In genomic region chr10:20662951-20663350, GRCm38 (mm10) we compare ENCODE assay signal across 13 mouse cellular contexts.
DNase-seq lines count a peak whose midpoint lies in the region; TF ChIP-seq lines count a peak whose summit lies in the region.
"Had no signal": no experiment of that assay in that cellular context is flagged by ENCODE, and none has a peak within 500 bp of the region (broad histone marks: within the 10 kb centered on the region; RNA-seq: fewer than 3 reads in every experiment).

No protein-coding gene starts in this region.

- H3K4me3 ChIP-seq in CH12.LX (replicated peaks in 1 of 3; ENCODE audit: low read depth in 2 of 3, low read length in 2 of 3, poor library complexity in 1 of 3), result no peak overlapping the region
- H3K4me3 ChIP-seq: embryonic facial prominence, embryonic 13.5 days; midbrain, embryonic 15.5 days; neural tube, embryonic 12.5 days had no signal

- TF ChIP-seq CTCF in CH12.LX (conservative IDR thresholded peaks at IDR 0.05 in 1 of 2, IDR thresholded peaks at IDR 0.05 in 1 of 2; ENCODE audit: low read depth in 2 of 2, low read length in 2 of 2), result no peak

- TF ChIP-seq POLR2A in CH12.LX (IDR thresholded peaks at IDR 0.05; ENCODE audit: low read depth, low read length), result no peak

- H3K9ac ChIP-seq in CH12.LX (ENCODE audit: insufficient read depth, low read depth), result no peak overlapping the region
- H3K9ac ChIP-seq: embryonic facial prominence, embryonic 13.5 days; midbrain, embryonic 15.5 days; neural tube, embryonic 12.5 days had no signal

- dilution Hi-C loops in CH12.LX (cut with MboI; ENCODE audit: extremely low pct_ligation_motif_present, extremely low pct_unique_long_range_greater_than_20kb, low sequenced_read_pairs), result no loop called here

- in situ Hi-C loops in CH12.LX (cut with MboI; ENCODE audit: low pct_ligation_motif_present, low pct_unique_long_range_greater_than_20kb, low sequenced_read_pairs), result no loop called here

- TF ChIP-seq EP300 in CH12.LX (IDR thresholded peaks at IDR 0.05; ENCODE audit: low read length), result no peak

- DNase-seq in A20 (ENCODE audit: low read depth, low spot score) (peak; percentile 71), CH12.LX (ENCODE audit: extremely low read depth) (peak; percentile 3)
- DNase-seq in kidney, adult 8-10 months, result peak; percentile 13 to 18
- peak; percentile 42 to 65 for DNase-seq in kidney, postnatal 4 days
- DNase-seq in urinary bladder, postnatal 25 days (ENCODE audit: low spot score), result no peak
- no peak for DNase-seq in right cerebral cortex, postnatal 4 days
- no peak for DNase-seq in cerebellum, postnatal 4 days (ENCODE audit: low spot score in 2 of 2)
- DNase-seq: cerebellum, adult 8-10 months; lung, postnatal 10 days; thymus, adult 2 months had no signal

- TF ChIP-seq RAD21 in CH12.LX (IDR thresholded peaks at IDR 0.05; ENCODE audit: low read depth, low read length), result no peak

- H3K27ac ChIP-seq in CH12.LX (ENCODE audit: insufficient read depth, low read depth), result no peak overlapping the region
- H3K27ac ChIP-seq: embryonic facial prominence, embryonic 13.5 days; midbrain, embryonic 15.5 days; neural tube, embryonic 12.5 days had no signal

- no peaks in the 10 kb centered on the region for H3K27me3 ChIP-seq in CH12.LX (replicated peaks)
- H3K27me3 ChIP-seq: embryonic facial prominence, embryonic 13.5 days; midbrain, embryonic 15.5 days; neural tube, embryonic 12.5 days had no signal

- peak overlapping the region; percentile 51; the same call in 1 of the 2 replicates for H3K4me2 ChIP-seq in CH12.LX (ENCODE audit: insufficient read depth, low read depth, poor library complexity, severe bottlenecking)
- H3K4me2 ChIP-seq: embryonic facial prominence, embryonic 13.5 days; midbrain, embryonic 15.5 days; neural tube, embryonic 12.5 days had no signal

- no peaks in the 10 kb centered on the region for H3K36me3 ChIP-seq in CH12.LX (replicated peaks in 1 of 2; ENCODE audit: control insufficient read depth in 1 of 2, insufficient read depth in 1 of 2, low read length in 1 of 2)
- H3K36me3 ChIP-seq: embryonic facial prominence, embryonic 13.5 days; midbrain, embryonic 15.5 days; neural tube, embryonic 12.5 days had no signal

- no peaks in the 10 kb centered on the region for H3K79me2 ChIP-seq in CH12.LX (replicated peaks; ENCODE audit: control insufficient read depth, extremely low read depth, insufficient read depth, poor library complexity, severe bottlenecking)

- no peaks in the 10 kb centered on the region for H3K9me3 ChIP-seq in CH12.LX (replicated peaks; ENCODE audit: low read length)
- H3K9me3 ChIP-seq: embryonic facial prominence, embryonic 13.5 days; midbrain, embryonic 15.5 days; neural tube, embryonic 12.5 days had no signal

- no peaks in the 10 kb centered on the region for H3K4me1 ChIP-seq in CH12.LX (ENCODE audit: control insufficient read depth in 1 of 2, insufficient read depth in 2 of 2)
- H3K4me1 ChIP-seq: neural tube, embryonic 12.5 days had no signal

TF ChIP-seq in CH12.LX, 34 proteins besides CTCF, POLR2A, EP300 and RAD21:
- TF ChIP-seq JUN (IDR thresholded peaks at IDR 0.05; ENCODE audit: insufficient read depth, low read depth, low read length), result no peak
- no peak for TF ChIP-seq ZMIZ1 (IDR thresholded peaks at IDR 0.05; ENCODE audit: low read depth, low read length)
- no peak for TF ChIP-seq SMC3 (IDR thresholded peaks at IDR 0.05; ENCODE audit: low read depth, low read length)
- no peak for TF ChIP-seq SIN3A (IDR thresholded peaks at IDR 0.05; ENCODE audit: low read length)
- TF ChIP-seq POLR2AphosphoS2 (IDR thresholded peaks at IDR 0.05; ENCODE audit: low read depth, low read length), result no peak
- TF ChIP-seq TCF12 (IDR thresholded peaks at IDR 0.05; ENCODE audit: low read depth, low read length), result no peak
- TF ChIP-seq MEF2A (IDR thresholded peaks at IDR 0.05; ENCODE audit: borderline replicate concordance, low read depth, low read length), result no peak
- no peak for TF ChIP-seq ZKSCAN1 (IDR thresholded peaks at IDR 0.05; ENCODE audit: borderline replicate concordance, low read depth, low read length)
- TF ChIP-seq CHD1 (IDR thresholded peaks at IDR 0.05; ENCODE audit: low read depth, low read length), result no peak
- TF ChIP-seq JUND (conservative IDR thresholded peaks at IDR 0.05; ENCODE audit: low read depth, low read length), result no peak
- no peak for TF ChIP-seq MAZ (IDR thresholded peaks at IDR 0.05; ENCODE audit: low read depth, low read length)
- TF ChIP-seq MYC (IDR thresholded peaks at IDR 0.05; ENCODE audit: low read depth, low read length), result no peak
- TF ChIP-seq ETS1 (conservative IDR thresholded peaks at IDR 0.05; ENCODE audit: low read depth, low read length), result no peak
- no peak for TF ChIP-seq ZNF384 (IDR thresholded peaks at IDR 0.05; ENCODE audit: low read depth, low read length)
- TF ChIP-seq CHD2 (IDR thresholded peaks at IDR 0.05; ENCODE audit: low read length), result no peak
- TF ChIP-seq BHLHE40 (IDR thresholded peaks at IDR 0.05; ENCODE audit: low read depth, low read length), result no peak

Comparison
In these comparisons a context has a peak if more than half of its experiments do, and no peak if none do; other contexts are left out.
1. DNase-seq: peak in A20 (single experiment), CH12.LX (single experiment), kidney, adult 8-10 months (2 of 2) and kidney, postnatal 4 days (2 of 2); none in urinary bladder, postnatal 25 days (single experiment), right cerebral cortex, postnatal 4 days (single experiment) and cerebellum, postnatal 4 days (0 of 2).